Mouse (Mus musculus) A20 (cell line): ENCODE data around the gene Ccdc184.

Experiments
- DNase-seq: peaks from one replicate; pipeline ENCODE4 v3.0.0-alpha.2; 2011; ENCODE audit warnings: low read depth, low spot score

Gene Ccdc184

GRCm38 (mm10) chr15:98166963-98167644 is at the start of gene Ccdc184:
Gene Ccdc184 (plus strand): TSS chr15:98167158.
- DNase-seq = no peak

DNA sequence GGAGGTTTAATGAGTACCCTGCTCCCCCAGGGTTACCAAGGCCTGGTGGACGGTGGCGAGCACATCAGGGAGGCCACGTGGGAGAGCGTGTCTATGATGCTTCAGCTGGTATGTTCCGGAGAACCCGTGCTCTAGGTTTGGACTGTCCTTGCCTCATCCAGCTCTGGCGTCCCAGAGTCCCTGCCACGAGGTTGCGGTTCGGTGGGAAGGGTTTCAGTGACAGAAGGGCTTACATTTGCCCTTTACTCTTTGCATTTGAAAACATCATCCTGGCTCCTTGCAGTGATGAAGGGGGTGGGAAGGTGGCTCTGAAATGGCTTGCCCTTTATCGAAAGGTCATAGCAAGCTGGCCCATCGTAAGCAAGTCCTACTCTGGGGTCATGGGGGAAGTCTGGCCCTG is 47.6 kb upstream of the Ccdc184 start:
- no peak for DNase-seq

DNA sequence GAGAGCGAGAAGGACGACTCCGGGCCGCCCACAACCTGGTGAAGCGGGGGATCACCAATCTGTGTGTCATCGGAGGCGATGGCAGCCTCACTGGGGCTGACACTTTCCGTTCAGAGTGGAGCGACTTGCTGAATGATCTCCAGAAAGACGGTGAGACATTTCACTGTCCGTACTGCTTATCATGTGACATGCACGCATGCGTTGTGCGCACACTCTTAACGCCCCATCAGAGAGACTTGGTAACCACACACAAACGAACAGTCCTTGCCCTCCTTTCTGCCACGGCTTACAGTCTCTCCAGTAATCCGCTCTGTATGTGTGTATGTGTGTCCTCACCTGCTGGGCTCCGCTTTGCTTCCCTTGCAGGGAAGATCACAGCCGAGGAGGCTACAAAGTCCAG is 46.1 kb upstream of the Ccdc184 start:
- no peak for DNase-seq

GRCm38 (mm10) chr15:98131001-98131400 is 36.0 kb upstream of the Ccdc184 start:
- DNase-seq = no peak

DNA sequence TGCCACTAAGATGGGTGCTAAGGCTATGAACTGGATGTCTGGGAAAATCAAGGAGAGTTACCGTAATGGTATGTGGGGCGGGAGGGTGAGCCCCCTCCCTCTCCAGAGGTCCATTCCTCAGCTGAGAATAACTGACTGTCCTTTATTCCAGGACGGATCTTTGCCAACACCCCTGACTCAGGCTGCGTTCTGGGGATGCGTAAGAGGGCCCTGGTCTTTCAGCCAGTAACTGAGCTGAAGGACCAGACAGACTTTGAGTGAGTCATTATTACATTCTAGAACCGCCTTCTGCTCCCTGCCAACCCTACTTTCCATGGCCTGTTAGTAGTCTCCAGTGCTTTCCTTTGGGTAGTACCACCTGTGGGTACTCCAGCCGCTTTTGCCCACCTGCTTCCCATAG is 35.5 kb upstream of the Ccdc184 start:
- DNase-seq = no peak

- DNase-seq = no peak
These were observed 34.9 kb upstream of the Ccdc184 start for GRCm38 (mm10) chr15:98131942-98132655.

- DNase-seq = no peak
These were observed 33.5 kb upstream of the Ccdc184 start for GRCm38 (mm10) chr15:98133471-98133870.

DNA sequence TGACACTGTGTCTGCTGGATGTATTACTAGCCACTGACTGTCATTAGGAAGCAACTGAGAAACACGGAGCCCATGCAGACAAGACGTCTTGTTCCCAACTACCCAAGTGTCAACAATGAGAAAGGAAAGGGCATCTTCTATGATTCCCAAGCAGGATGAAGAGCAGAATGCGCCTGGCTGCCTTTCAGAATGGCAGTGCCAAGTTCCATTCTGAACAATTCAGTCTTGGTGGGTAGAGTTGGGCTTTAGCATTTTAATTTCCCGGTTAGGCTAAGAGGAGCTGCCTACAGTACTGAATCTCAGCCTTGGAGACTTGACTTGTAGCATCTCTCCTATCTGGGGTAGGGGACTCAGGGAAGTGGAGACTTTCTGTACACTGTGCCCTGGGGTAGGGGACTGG is 32.9 kb upstream of the Ccdc184 start:
- DNase-seq = no peak

- no peak for DNase-seq
These were observed 32.3 kb upstream of the Ccdc184 start for GRCm38 (mm10) chr15:98134666-98135065.

GRCm38 (mm10) chr15:98135671-98136070 is 31.3 kb upstream of the Ccdc184 start:
- DNase-seq = no peak

- no peak for DNase-seq
These were observed 30.1 kb upstream of the Ccdc184 start for GRCm38 (mm10) chr15:98136871-98137270.

- DNase-seq = peak; percentile 35
These were observed 27.2 kb upstream of the Ccdc184 start for GRCm38 (mm10) chr15:98139763-98140162.

DNA sequence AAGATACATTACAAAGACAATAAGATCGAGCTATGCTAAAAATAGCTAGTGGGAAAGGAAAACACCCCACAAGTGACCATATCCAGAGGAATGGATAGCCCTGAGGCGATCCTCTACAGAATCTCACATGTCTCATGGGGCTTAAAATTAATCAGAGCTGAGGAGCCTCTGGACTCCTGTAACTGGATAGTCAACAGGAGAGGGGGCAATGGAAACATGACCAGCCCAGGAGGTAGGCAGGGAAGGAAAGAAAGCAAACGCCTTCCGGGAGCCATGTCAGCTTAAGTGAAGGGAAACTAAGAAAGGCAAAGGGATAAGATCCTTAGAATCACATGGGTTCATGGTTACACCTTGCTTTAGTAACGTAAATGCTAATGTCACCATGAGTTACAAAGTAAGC is 26.1 kb upstream of the Ccdc184 start:
- no peak for DNase-seq

GRCm38 (mm10) chr15:98142515-98142914 is 24.4 kb upstream of the Ccdc184 start:
- no peak for DNase-seq

GRCm38 (mm10) chr15:98144861-98145507 is 22.0 kb upstream of the Ccdc184 start:
- DNase-seq = peak; percentile 35

DNA sequence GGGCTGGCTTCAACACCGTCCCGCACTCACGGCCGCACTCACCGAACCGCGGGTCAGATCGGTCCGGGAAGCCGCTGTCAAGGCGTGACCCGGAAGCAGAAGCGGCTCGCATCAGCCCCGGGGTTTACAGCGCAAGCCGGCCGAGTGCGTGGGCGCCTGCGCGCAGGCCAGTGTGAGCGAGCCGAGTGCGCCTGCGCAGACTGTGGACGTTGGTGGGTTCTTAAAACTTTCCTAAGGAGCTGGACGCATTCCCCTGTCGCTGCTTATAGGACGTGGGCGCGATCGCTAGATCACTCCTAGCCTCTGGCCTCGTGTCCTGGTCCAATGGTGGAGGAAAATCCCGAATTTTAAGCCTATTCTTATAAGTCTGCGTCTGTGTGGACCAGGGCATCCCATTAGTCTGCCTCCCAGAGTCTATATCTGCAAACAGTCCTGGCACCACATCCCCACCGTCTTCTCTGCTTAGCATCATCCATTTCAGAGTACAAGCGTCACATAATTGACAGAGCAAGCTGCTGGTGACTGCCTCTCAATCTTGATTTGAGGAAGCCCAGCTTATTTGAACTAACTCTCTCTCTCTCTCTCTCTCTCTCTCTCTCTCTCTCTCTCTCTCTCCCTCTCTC is 21.3 kb upstream of the Ccdc184 start:
- peak; percentile 94 for DNase-seq

GRCm38 (mm10) chr15:98148356-98148755 is 18.6 kb upstream of the Ccdc184 start:
- DNase-seq = no peak

DNA sequence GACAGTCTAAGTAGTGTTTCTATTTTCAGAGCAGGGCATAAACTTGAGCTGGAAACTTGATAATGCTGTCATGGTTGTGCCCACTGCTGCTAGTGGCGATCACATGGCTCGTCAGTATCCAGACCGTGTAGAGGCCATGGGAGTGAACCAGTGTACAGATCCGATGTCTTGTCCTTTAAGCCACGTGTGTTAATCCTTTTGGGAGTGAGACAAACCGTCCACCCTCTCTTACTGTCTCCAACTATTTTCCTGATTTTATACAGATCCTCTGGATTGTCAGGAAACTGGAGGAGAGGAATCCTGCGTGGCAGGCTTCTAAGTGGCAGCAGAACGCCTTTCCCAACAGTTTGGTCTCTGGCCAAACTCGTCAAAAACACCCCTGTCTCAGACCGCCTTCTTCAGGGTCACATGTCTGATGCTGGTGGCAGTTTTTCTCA is 17.8 kb upstream of the Ccdc184 start:
- no peak for DNase-seq

DNA sequence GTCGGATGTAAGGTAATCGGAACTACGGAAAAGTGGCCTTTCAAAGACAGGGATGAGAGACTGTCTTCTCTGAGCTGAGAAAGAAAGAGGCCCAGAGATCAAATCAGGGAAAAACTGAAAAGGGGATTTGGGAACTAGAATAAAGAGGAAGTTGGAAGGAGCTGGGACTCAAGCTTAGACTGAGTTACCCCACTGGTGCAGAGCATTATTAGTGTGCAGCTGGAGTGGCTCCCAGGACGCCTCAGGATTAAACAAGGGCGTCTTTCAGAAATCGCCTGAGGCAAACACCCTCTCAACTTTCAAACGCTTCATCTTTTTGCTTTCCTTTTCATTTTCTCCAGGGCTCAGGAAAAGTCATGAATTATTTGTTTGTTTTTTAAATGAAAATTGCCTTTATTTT is 14.0 kb upstream of the Ccdc184 start:
- no peak for DNase-seq

GRCm38 (mm10) chr15:98153625-98154024 is 13.3 kb upstream of the Ccdc184 start:
- DNase-seq = peak; percentile 64

- no peak for DNase-seq
These were observed 12.8 kb upstream of the Ccdc184 start for GRCm38 (mm10) chr15:98154146-98154545.

- DNase-seq = no peak
These were observed 12.3 kb upstream of the Ccdc184 start for GRCm38 (mm10) chr15:98154631-98155030.
